Mouse (Mus musculus): Measurements from ENCODE around the gene Odf3l2. TPM values are rescaled to one million over a fixed set of nuclear protein-coding genes. Genes with fewer than 3 reads are reported as not detected.

Gene Odf3l2
- total RNA-seq, 2 experiments from 2014 or later = 0.52 to 0.53 TPM

DNA sequence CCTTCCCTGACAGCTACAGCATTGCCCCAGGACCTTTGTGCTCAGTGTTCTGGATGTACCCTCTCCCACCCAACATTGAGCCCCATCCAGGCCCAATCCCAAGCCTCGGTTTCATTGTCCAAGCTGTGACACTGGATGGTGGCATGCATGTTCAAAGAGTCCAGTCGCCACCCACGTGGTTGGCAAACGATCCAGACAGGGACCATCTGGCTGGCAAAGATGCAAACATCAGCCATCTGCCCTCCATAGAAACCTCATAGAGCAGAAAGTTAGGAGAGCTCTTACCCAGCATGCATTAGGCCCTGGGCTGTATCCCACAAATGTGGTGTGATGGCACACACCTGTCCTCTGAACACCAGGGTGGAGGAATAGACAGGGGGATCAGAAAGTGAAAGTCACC is 14.1 kb downstream of the Odf3l2 start:
- DNase-seq (ENCODE audit: low spot score in 2 of 2) = peak; percentile 63 to 81

DNA sequence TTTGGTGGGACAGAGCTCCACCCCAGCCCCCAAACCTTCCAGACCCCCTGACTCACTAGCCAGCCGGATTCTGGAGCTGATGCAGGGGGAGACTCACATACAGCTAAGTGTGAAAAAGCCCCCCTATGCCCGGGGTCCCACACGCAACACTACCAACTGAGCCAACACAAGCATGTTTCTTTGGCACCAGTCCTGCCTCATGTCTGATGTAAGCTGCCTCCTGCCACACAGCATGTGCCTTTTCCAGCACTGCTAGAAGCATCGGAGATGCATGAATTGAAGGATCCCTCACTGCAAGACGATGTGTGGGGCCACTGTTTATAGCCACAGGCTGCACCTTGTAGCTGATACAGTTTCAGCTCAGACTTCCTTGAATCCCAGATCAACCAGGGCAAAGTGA is 17.2 kb downstream of the Odf3l2 start:
- peak in 1 of 2 experiments; percentile 60 for DNase-seq (ENCODE audit: low spot score in 2 of 2)

DNA sequence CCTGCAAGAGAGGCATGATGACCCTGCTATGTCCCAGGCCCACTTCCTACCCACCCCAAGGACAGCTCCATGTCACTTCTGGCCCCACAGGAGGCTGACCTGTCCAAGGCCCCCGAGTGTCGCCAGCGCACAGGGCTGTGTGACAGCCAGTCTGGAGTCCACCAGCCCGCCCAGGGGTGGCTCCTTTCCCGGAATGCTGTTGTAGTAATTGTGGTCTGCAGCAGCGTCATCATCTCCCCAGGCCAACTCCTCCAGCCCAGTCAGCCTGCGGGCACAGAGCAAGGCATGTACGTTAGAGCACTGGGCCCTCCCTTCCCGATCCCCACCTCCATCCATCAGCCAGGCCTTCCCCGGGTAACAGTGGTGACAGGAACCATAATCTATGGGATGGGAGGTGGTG is 19.4 kb downstream of the Odf3l2 start:
- DNase-seq (ENCODE audit: low spot score in 2 of 2) = no peak

DNA sequence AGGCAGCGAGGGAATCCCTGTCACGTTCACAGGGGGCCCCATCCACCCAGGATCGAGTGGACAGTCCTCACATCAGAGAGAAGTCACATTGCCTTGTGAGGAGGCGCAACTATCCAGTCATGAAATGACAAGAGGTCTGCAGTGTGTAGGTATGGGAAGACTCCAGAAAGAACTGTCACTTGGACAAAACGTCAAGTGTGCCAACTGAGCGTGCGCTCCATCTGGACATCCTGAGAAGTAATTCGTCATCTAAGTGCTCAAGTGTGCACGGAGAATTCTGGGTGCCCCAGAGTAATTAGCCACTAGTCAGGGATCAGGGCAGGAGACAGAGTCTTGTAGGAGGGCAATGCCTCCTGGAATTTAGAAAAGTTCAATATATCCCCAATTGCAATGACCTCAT is 20.1 kb downstream of the Odf3l2 start:
- no peak for DNase-seq (ENCODE audit: low spot score in 2 of 2)

DNA sequence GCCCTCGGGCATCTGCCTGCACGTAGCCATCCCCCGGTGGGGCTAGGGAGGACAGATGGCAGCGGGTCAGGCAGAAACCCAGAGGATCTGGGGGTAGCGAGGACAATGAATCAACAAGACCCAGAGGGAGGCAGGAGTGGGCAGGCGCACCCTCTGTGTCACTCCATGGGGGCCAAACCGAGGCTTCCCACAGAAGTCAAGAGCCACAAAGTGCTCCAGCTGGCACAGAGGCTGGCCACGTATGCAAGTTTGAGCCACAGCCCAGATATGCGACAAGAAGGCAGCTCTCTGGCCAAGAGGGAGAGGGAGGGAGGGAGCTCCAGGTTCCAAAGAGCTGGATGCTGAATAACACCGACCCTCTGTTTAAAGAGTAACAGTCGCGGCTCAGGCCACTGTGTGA is 21.6 kb downstream of the Odf3l2 start:
- no peak for DNase-seq (ENCODE audit: low spot score in 2 of 2)

DNA sequence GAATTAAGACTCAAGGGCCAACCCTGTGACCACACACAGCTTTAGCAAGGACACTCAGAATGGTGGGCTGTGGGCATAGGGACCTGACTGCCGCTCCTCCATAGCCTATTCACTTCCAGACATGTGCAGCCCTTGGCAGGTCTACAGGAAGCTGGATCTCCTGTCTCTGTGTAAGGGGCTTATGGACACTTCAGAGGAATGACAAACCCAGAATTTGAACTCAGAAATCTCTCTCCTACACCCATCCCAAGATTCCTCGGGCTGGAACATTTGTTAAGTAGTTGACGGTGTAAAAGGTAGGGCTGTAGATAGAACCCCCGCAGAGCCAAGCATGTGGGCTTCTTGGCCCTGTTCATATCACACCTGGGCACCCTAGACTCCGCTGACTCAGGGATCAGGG is 29.2 kb downstream of the Odf3l2 start:
- DNase-seq (ENCODE audit: low spot score in 2 of 2) = no peak

DNA sequence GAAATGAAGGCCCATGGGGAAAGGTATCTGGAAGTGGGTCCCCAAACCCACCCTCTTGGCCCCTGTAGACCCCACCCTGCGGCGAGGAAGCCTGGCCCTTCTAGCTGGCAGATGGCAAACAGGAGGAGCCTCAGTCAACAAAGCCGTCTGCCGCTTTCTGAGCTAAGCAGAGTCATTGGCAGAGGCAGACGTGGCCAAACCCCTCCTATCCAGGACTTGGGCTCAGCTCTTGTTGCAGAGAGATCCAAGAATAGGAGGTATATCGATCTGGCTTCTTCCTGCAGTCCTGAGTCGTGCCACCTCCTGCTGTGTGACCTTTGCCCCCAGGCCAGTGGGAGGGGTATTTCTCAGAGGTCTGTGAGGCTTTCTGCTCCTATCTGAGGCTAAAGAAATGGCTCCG is 29.7 kb downstream of the Odf3l2 start:
- peak in 1 of 2 experiments; percentile 67 for DNase-seq (ENCODE audit: low spot score in 2 of 2)

DNA sequence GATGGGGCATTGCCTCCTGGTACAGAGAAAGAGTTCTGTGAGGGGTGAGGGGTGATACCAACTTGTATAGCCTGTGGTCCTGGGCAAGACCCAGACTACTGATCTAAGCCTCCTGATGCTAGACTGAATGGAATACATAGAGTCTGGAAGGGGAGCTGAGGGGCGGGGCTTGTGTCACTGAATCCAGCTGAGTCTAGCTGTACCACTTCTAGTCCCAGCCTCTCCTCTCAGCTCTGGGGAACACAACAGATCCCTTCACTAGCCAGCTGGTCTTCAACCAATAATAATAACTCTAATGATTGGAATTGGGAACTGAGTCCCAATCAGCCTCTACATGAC is 31.3 kb downstream of the Odf3l2 start:
- no peak for DNase-seq (ENCODE audit: low spot score in 2 of 2)

DNA sequence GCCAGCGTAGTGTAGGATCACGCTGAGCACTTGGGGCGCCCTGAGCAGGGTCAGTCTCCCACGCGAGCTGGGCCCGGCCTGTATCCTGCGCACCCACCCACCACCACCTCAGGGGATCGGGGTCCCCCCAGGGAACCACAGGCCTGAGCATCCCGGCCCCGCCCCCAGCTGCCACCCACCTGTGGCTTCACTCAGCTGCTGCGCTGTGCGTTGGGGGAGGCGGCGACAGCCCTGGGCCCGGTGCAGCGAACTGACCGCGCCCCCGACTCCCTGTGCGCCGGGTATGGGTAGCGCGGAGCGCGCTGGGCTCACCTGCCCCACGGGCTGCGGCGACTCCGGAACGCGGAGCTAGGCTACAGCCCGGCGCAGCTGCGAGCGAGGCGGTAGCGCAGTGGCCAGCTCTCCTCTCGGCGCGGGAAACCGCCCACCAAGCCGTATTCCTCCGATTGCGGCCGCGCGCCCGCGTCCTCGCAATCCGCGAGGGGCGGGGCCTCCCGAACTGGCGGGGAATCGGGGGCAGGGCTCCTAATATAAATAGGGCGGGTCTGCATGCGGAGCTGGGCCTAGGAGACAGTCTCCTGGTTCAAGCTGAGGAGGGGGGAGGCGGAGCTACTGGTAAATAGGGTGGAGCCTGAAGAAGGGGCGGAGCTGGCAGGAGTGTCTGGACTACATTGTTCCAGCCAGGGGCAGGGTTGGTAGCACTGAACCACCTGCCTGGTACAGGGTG is 31.8 kb downstream of the Odf3l2 start, which contains the start of gene C2cd4c:
Gene C2cd4c (minus strand): TSS at position 448 of the 727 bp plus-strand sequence.
- peak; percentile 65 to 68 for DNase-seq (ENCODE audit: low spot score in 2 of 2)

DNA sequence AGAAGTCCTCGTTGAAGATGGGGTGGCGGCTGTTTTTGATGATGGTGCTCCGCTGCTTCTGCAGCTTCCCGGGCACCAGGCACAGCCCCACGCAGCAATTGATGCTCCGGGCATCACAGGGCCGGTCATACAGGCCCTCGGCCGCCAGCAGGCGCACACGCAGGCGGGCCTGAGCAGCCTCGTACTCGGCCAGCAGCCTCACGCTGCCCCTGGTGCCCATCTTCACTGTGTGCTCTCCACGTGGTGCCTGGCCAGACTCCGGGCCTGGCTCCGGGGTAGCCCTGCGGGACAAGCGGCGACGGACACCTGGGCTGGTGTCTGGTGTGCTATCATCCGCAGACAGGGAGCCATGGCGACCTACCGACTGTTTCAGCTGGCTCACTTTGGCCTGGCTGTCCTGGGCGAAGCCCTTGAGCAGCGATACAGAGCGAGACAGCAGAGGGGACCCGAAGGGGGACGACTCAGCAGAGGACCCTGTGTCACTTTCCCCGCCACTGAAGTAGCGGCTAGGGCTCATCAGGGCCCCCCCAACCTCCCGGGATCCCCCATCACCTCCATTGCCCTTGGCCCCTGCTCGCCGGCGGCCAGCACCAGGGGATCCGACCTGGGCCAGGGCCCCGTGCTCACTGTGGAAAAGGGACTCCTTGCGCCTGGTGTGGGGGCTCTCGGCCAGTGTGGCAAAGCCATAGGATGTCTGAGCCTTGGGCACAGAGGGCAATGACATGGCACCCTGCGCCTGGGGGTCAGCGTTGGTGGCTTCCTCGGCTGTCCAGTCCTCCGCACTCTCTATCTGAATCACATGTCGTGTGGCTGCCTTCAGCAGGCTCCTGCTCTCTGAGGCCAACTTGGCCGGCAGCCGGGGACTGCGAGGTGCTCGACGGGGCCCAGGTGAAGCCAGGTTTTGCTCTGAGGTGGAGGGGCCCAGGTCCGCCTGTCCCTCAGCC is 33.1 kb downstream of the Odf3l2 start:
- DNase-seq (ENCODE audit: low spot score in 2 of 2) = no peak

DNA sequence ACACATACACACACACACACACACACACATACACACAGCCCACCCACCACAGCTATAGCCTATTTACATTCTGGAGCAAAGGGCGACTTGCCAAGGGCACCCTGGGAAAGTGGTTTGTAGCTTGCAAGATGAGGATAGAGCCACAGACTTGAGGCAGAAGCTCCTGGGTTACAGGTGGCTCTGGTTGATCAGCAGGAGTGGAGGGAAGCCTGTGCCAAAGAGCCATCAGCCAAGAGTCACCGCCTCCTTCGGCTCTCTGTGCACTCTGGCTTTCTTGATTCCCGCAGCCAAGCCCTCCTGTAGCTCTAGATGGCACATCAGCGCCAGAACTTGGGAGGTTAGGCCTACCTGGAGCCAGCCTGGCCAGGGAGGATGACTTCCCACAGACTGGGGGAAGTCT is 34.2 kb downstream of the Odf3l2 start:
- DNase-seq (ENCODE audit: low spot score in 2 of 2) = no peak

DNA sequence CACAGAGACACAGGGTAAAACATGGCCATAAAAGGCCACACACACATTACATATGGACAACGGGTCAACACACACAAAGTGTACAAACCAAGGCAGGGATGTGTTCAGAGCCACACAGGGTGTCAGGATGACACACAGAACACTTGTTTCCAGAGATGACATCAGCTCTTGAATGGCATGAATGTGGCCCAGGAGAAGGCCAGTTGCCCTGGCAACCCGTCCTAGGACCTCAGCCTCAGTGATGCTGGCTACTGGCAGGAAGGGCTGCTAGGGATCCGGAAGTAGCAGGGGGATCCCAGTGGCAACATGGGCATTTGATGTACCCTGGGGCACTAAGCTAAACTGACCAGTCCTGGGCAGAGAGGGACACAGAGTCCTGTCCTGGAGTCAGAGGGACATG is 36.3 kb downstream of the Odf3l2 start:
- DNase-seq (ENCODE audit: low spot score in 2 of 2) = no peak

DNA sequence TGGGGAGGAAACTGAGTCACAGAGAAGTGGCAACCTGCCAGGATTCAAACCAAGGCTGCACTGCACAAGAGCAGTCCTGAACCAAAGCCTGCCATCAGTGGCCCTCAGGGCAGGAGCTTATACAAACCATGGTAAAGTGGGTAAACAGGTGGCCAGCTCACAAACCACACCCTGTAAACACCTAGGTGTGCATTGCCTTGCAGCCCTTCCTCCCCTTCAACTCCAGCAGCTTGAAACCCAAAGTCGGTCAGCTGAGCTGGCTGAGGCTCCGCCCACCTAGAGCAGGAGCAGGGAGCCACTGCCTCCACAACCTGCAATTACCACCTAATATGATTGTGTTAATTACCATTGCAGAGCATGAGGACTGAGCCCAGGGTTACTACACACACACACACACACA is 37.6 kb downstream of the Odf3l2 start:
- DNase-seq (ENCODE audit: low spot score in 2 of 2) = no peak

DNA sequence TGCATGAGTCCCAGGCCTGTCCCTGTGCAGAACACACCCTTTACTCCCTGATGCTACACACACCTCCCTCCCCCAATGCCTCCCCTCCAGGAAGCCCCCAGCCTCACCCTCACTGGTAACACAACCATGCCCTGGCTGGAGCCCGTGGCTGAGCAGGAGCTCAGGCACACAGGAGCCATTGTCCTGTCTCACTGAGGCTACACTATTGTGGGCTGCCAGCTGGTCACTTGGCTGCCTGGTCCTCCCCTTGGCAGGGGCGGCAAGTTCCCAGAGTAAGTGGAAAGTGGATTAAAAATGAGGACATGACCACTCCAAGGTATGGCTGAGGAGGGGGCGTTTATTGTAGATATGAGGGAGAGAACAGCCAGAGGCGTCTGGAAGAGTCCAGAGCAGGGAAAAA is 39.0 kb downstream of the Odf3l2 start:
- no peak for DNase-seq (ENCODE audit: low spot score in 2 of 2)

DNA sequence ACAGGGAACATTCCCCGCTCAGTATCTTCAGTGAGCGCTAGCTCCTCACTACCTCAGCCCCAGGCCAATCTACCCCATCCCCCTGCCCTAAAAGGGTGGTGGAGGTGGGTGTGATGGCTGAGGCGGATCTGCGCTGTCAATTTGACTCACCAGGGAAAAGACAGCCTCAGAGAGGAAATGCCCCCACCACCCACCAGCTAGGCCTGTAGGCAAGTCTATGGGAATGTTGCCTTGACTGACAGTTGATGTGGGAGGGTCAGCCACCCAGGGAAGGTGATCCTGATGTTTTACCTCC is 47.7 kb downstream of the Odf3l2 start:
- no peak for DNase-seq (ENCODE audit: low spot score in 2 of 2)

DNA sequence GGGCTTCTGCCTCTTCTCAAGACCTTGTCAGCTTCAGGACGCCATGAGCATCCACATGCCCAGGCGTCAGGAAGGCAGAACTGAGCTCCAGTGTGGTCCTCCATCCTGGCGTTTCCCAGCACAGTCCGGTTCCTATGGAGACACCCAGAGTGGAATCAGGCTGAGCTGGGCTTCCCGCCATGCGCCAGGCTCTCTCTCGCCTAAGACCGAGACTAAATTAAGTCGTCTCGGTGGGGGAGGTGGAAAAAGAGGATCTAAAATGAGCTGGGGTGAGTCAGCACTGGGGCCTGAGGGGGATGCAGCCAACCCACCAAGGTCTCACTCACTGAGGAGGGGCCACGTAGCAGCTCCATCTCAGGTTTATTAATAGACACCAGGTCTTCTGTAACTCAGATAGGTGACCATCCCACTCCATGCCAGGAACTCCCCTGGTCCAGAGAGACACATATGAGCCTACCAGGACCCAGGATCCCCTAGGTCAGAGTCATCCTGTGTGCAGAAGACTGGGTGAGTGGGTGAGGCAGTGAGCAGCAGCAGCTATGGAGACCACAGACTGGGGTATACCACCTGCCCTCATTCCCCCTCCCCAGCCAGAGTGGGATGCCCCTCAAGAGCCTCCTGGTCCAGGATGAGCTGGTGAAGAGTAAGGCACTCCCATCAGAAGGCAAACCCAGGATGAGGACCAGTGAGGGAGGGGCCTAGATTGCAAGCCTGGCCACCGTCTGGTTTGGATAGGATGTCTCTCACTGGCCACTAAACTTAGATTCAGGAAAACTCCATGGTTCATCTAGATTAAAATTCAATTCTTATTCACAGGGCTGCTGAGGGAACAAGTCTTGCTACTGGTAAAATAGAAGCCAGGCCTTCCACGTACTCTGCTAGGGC is 48.2 kb downstream of the Odf3l2 start:
- DNase-seq (ENCODE audit: low spot score in 2 of 2) = peak in 1 of 2 experiments; percentile 67

DNA sequence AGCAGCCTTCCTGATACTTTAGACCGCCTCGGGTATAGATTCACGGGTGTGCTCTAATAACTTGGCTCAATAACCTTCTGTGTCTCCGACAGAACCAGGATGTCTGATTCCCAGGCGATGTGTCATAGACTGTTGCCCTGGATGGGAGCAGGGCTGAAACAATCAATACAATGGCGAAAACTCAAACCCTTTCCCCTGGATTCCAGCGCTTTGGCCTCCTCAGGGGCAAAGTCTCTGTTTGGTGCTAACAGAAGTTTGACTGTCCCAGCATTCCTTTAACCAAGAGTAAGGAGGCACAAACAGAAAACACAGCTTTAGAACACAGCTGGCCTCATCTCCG is 50.0 kb downstream of the Odf3l2 start:
- no peak for DNase-seq (ENCODE audit: low spot score in 2 of 2)

DNA sequence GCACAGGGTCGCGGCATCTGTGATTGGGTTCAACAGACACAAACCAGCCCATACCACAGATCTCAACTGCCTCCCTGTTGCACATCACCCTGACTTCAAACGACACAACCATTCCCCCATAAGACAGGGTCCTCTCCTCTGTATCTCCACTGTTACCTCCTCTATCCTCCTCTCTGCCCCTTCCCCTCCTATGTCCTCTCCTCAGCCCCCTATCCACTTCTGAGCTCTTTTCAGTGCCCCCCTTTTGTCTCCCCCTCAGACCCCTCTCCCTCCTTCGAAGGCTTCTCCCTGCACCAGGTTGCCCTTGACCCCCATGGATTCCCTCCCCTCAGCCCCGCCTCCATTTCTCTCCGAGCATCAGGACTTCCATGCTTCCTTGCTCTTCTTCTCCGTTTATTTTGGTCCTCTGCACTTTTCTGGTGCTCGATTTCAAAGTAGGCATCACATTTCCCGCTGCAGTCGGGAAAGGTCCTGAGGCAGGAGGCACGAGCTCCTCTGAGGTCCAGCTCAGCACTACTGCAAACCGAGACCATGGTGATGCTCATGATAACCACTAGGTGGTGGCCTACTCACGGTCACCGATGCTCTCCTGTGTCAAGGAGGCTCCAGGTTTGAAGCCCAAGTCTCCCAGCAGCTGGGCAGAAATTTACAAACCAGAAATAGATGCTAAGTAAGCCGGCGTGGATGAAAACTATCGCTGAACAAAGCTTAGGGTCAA is 50.5 kb downstream of the Odf3l2 start:
- peak; percentile 59 to 74 for DNase-seq (ENCODE audit: low spot score in 2 of 2)

DNA sequence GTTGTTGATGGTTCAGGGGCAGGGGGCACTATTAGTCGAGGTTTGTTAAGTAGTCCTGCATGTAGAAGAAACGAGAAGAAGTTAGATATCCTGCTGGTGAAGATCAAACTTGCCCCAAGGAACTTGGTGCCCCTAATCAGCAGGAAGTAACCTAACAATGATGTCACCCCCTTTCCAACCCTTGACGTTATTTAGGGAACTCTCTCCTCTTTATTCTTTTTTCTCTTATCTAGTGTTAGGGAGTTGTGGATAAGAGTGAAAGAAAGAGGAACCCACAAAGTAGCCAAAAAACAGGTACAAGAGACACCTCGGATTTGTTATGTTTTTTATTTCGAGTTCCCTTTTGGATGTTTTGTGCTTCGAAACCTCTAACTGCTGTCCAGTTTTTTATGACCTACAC is 51.4 kb downstream of the Odf3l2 start:
- no peak for DNase-seq (ENCODE audit: low spot score in 2 of 2)

DNA sequence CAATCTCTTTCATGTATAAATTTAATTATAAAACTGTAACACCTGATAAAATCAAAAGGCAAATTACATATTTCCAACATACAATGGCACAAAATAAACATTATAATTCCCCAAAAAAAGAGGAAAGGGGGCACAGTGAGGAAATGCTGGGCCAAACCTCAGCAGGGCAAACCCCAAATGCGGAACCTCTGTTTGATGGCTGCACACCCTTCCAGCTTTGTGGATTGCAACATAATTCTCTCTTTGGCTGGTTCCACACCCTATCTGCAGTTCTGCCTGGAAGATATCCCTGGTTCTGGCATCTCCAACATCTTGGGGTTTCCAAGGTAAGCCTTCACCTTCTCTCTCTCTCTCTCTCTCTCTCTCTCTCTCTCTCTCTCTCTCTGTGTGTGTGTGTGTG is 54.8 kb downstream of the Odf3l2 start:
- DNase-seq (ENCODE audit: low spot score in 2 of 2) = no peak
